Mouse (Mus musculus) testis, adult 2 months (tissue): ENCODE results near the gene Dst.

ENCODE experiments used
- CTCF ChIP-seq: fragments of 200-500 bp; IDR thresholded peaks from 2 replicates; pipeline ENCODE4 v1.5.1; 2012; ENCODE audit warnings: low read depth, mild to moderate bottlenecking, inconsistent platforms, low read length, moderate library complexity; ENCODE audit not compliant: control insufficient read depth, insufficient read depth, insufficient replicate concordance
- POLR2A ChIP-seq: fragments of 200-500 bp; IDR thresholded peaks from 2 replicates; pipeline ENCODE4 v1.6.1; 2012; ENCODE audit warnings: low read depth, mild to moderate bottlenecking, inconsistent platforms, low read length, moderate library complexity; ENCODE audit not compliant: control insufficient read depth

DNA sequence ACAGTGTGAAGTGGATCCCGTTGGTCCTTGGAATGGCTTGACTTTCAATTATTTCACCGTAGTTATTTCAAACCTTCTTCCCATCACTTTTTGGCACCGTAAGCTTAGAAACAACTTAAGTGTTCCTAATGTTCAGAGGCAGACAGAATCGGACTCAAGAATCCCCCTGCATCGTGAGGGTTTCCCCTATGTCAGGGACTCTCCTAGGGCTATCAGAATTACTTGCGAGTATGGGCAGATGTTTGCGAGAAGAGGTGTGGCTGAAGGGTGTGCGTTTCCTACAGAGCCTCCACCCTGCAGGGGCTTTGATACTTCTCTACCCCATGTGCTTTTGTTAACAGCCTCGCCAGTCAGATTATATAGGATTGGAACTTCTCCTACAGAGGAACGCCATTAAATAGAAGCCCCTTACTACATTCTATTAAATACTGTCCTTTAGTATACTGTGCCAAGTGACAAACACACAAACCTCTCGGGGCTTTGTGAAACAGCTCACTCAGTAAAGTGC is 312.1 kb downstream of the Dst start:
- no peak for TF ChIP-seq CTCF
- no peak for TF ChIP-seq POLR2A
